26 mouse cellular contexts compared by ENCODE assay signal in the genomic region with DNA sequence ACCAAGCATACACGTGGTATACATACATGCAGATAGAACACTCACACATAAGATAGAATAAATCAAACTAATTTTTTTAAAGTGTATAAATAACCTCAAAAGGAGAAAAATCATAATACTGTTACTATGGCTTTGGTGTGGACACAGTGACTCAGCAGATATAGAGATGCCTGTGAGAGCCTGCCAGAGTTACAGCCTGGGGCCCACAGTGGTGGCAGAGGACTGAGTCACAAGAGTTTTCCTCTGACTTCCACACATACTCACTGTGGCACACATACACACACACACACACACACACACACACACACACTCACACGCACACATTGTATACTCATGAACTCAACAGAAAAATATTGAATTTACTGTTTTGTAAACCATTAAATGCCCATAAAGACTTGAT. TPM values are rescaled to one million over a fixed set of nuclear protein-coding genes. Genes with fewer than 3 reads are reported as not detected.
DNase-seq lines count a peak whose midpoint lies in the region; ATAC-seq and TF ChIP-seq lines count a peak whose summit lies in the region.
"Had no signal": no experiment of that assay in that cellular context is flagged by ENCODE, and none has a peak within 500 bp of the region (broad histone marks: within the 10 kb centered on the region; RNA-seq: fewer than 3 reads in every experiment).

No protein-coding gene starts in this region.

- no peaks in the 10 kb centered on the region for H3K36me3 ChIP-seq in stomach, postnatal 0 days (ENCODE audit: control insufficient read depth, insufficient read depth, low read length)
- H3K36me3 ChIP-seq: embryonic facial prominence, embryonic 13.5 days; forebrain, embryonic 10.5 days; forebrain, embryonic 15.5 days; heart, embryonic 13.5 days; hindbrain, embryonic 12.5 days had no signal

- no peaks in the 10 kb centered on the region for H3K27me3 ChIP-seq in stomach, postnatal 0 days (ENCODE audit: control insufficient read depth, insufficient read depth, low read length)
- H3K27me3 ChIP-seq: embryonic facial prominence, embryonic 13.5 days; forebrain, embryonic 15.5 days; heart, embryonic 13.5 days; hindbrain, embryonic 12.5 days; Patski had no signal

- H3K4me1 ChIP-seq in stomach, postnatal 0 days (replicated peaks; ENCODE audit: control insufficient read depth, insufficient read depth), result no peaks in the 10 kb centered on the region
- H3K4me1 ChIP-seq: embryonic facial prominence, embryonic 13.5 days; heart, embryonic 13.5 days; hindbrain, embryonic 12.5 days had no signal

- H3K9ac ChIP-seq in stomach, postnatal 0 days (ENCODE audit: low read length), result no peak overlapping the region
- H3K9ac ChIP-seq: embryonic facial prominence, embryonic 13.5 days; forebrain, embryonic 15.5 days; heart, embryonic 13.5 days; hindbrain, embryonic 12.5 days had no signal

- H3K27ac ChIP-seq in stomach, postnatal 0 days (replicated peaks), result no peak overlapping the region
- H3K27ac ChIP-seq: embryonic facial prominence, embryonic 13.5 days; forebrain, embryonic 10.5 days; forebrain, embryonic 15.5 days; heart, embryonic 13.5 days; hindbrain, embryonic 12.5 days had no signal

- no peaks in the 10 kb centered on the region for H3K9me3 ChIP-seq in stomach, postnatal 0 days (ENCODE audit: control insufficient read depth, low read length)
- H3K9me3 ChIP-seq: embryonic facial prominence, embryonic 13.5 days; forebrain, embryonic 10.5 days; forebrain, embryonic 15.5 days; heart, embryonic 13.5 days; hindbrain, embryonic 12.5 days had no signal

- no peak for TF ChIP-seq CTCF in stomach, postnatal 0 days (IDR thresholded peaks at IDR 0.05; ENCODE audit: low read depth)

- peak; percentile 86 for ATAC-seq in stomach, postnatal 0 days (ENCODE audit: low FRiP score, low TSS enrichment)
- ATAC-seq: activated CD4-positive, CD25-positive, alpha-beta regulatory T cell, adult 4 months; forebrain, embryonic 15.5 days; hindbrain, embryonic 16.5 days; inflammation-experienced regulatory T-cells, adult 6 months; Patski had no signal

- TF ChIP-seq EP300 in stomach, postnatal 0 days (optimal IDR thresholded peaks at IDR 0.05), result no peak

- intact Hi-C loops in left cerebral cortex, postnatal 4 days (cut with DNase I), result no loop called here

- H3K4me2 ChIP-seq in stomach, postnatal 0 days (replicated peaks; ENCODE audit: low read depth), result no peak overlapping the region
- H3K4me2 ChIP-seq: embryonic facial prominence, embryonic 13.5 days; forebrain, embryonic 15.5 days; heart, embryonic 13.5 days; hindbrain, embryonic 12.5 days had no signal

- WGBS in stomach, postnatal 0 days, result 62% methylated on average over 2 of the region's 2 CpGs

- peak; percentile 13 for DNase-seq in urinary bladder, postnatal 14 days (ENCODE audit: low spot score)
- DNase-seq in urinary bladder, postnatal 4 days (ENCODE audit: low spot score in 2 of 2), result no peak
- DNase-seq in 416B (ENCODE audit: low read depth), result peak; percentile 46
- DNase-seq in fibroblast of lung, adult 2 months (ENCODE audit: low read depth), result peak; percentile 27
- DNase-seq in stomach, postnatal 0 days (ENCODE audit: low spot score), result peak; percentile 28
- no peak for DNase-seq in layer of hippocampus, postnatal 14 days (ENCODE audit: low spot score in 2 of 2)
- no peak for DNase-seq in left cerebral cortex, postnatal 4 days
- DNase-seq: cerebellum, adult 11 months; cerebellum, adult 8-10 months; cerebellum, postnatal 36 days; gastrocnemius, postnatal 36 days; heart, postnatal 36 days had no signal

- no peak overlapping the region for H3K4me3 ChIP-seq in stomach, postnatal 0 days (ENCODE audit: low read depth, low read length)
- H3K4me3 ChIP-seq: embryonic facial prominence, embryonic 13.5 days; forebrain, embryonic 10.5 days; forebrain, embryonic 15.5 days; heart, embryonic 13.5 days; hindbrain, embryonic 12.5 days had no signal

RNA-seq across cellular contexts. Expression of a gene that starts 17.9 kb away (rescaled TPM):
- polyA plus RNA-seq in stomach, postnatal 0 days (2015; fragmentation: Nextera tagmentation; extraction: Ambion mirVana), result not detected in 2 replicates
- total RNA-seq in layer of hippocampus, postnatal 14 days (2021), result not detected
- total RNA-seq in left cerebral cortex, postnatal 4 days (2021), result not detected
- total RNA-seq: adrenal gland, adult 18-20 months; adrenal gland, postnatal 36 days; gastrocnemius, adult 8-10 months; gastrocnemius, postnatal 36 days; heart, postnatal 36 days had no signal
- polyA plus RNA-seq: activated CD4-positive, CD25-positive, alpha-beta regulatory T cell, adult 4 months; brain, embryonic 14.5 days; embryonic facial prominence, embryonic 13.5 days; forebrain, embryonic 10.5 days; forebrain, embryonic 15.5 days; heart, embryonic 13.5 days; heart, postnatal 0 days; hindbrain, embryonic 12.5 days; hindbrain, embryonic 16.5 days; inflammation-experienced regulatory T-cells, adult 6 months had no signal

Comparison
In these comparisons a context has a peak if more than half of its experiments do, and no peak if none do; other contexts are left out.
1. DNase-seq: peak in urinary bladder, postnatal 14 days (single experiment), 416B (single experiment), fibroblast of lung, adult 2 months (single experiment) and stomach, postnatal 0 days (single experiment); none in urinary bladder, postnatal 4 days (0 of 2), layer of hippocampus, postnatal 14 days (0 of 2) and left cerebral cortex, postnatal 4 days (single experiment).